Mouse (Mus musculus): ENCODE results near the gene Mapkapk2.
A peak's percentile ranks its signal among the peaks of the same experiment; 100 is the strongest.

DNA sequence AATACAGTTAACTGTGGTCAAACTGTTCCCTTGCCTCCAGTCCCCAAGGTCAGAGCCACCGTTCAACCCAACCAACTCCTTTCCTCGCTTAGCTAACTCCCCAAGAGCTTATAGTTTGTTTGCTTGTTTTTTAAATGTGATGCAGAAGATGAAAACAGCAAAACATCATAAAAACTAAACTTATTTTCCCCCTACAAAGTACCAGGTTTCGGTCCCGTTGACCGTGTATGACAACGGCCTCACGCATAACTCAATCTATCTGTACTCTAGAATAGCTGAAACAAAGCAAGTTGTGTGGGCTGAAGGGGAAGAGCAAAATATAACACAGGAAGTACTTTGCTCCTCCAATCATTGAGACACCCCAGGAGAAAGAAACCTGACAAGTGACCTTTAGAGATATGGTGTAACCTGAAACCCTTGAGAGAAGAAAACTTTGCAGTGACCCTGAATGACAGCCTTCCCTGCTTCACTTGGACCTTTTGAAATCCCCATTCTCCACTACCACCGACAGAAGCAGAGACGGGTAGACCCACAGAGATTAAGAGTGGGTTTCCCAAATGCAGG, 1.4 kb downstream of the Mapkapk2 start:
- TF ChIP-seq POLR2A (IDR thresholded peaks at IDR 0.05; ENCODE audit: insufficient read depth, low read depth, low read length) (0 out of 2 replicates have a peak, but pooled peaks have one; percentile 4), CTCF (IDR thresholded peaks at IDR 0.05) (no peak), EP300 (IDR thresholded peaks at IDR 0.05; ENCODE audit: insufficient read depth, low read depth, low read length) (no peak)
